Mouse (Mus musculus): ENCODE measurements around the gene Atp2b2. TPM values are rescaled to one million over a fixed set of nuclear protein-coding genes. Genes with fewer than 3 reads are reported as not detected.

The Atp2b2 gene
- polyA plus RNA-seq, 1 experiment: 0.07 TPM

GRCm38 (mm10) chr6:113858317-113858716, 184.1 kb downstream of the Atp2b2 start:
- no peaks in the 10 kb centered on the region for H3K4me1 ChIP-seq (ENCODE audit: control insufficient read depth, insufficient read depth, insufficient read length)
- 83% methylated on average over 9 of the region's 9 CpGs for WGBS
- H3K4me3 ChIP-seq (ENCODE audit: extremely low read depth, insufficient read depth, insufficient read length): no peak overlapping the region
- H3K27me3 ChIP-seq (ENCODE audit: control insufficient read depth, insufficient read depth, low read length): no peaks in the 10 kb centered on the region
- no peak overlapping the region for H3K27ac ChIP-seq (ENCODE audit: insufficient read depth, low read length)
- H3K36me3 ChIP-seq (ENCODE audit: control insufficient read depth, insufficient read depth, low read length): no peaks in the 10 kb centered on the region
- DNase-seq (ENCODE audit: low read depth in 1 of 2, low spot score in 2 of 2): no peak
- TF ChIP-seq CTCF (IDR thresholded peaks at IDR 0.05; ENCODE audit: extremely low read depth, insufficient read depth, insufficient read length, insufficient replicate concordance) (no peak), POLR2A (IDR thresholded peaks at IDR 0.05; ENCODE audit: low read depth, low read length) (no peak)

GRCm38 (mm10) chr6:113857310-113857873, 185.0 kb downstream of the Atp2b2 start:
- H3K4me1 ChIP-seq (ENCODE audit: control insufficient read depth, insufficient read depth, insufficient read length): no peaks in the 10 kb centered on the region
- WGBS: 74% methylated on average over 2 of the region's 2 CpGs
- no peak overlapping the region for H3K4me3 ChIP-seq (ENCODE audit: extremely low read depth, insufficient read depth, insufficient read length)

GRCm38 (mm10) chr6:113856790-113857189, 185.6 kb downstream of the Atp2b2 start:
- H3K27me3 ChIP-seq (ENCODE audit: control insufficient read depth, insufficient read depth, low read length): no peaks in the 10 kb centered on the region
- TF ChIP-seq POLR2A (IDR thresholded peaks at IDR 0.05; ENCODE audit: low read depth, low read length) (no peak), CTCF (IDR thresholded peaks at IDR 0.05; ENCODE audit: extremely low read depth, insufficient read depth, insufficient read length, insufficient replicate concordance) (no peak)
- H3K27ac ChIP-seq (ENCODE audit: insufficient read depth, low read length): no peak overlapping the region
- H3K4me1 ChIP-seq (ENCODE audit: control insufficient read depth, insufficient read depth, insufficient read length): no peaks in the 10 kb centered on the region
- 82% methylated on average over 15 of the region's 15 CpGs for WGBS
- H3K36me3 ChIP-seq (ENCODE audit: control insufficient read depth, insufficient read depth, low read length): no peaks in the 10 kb centered on the region
- no peak for DNase-seq (ENCODE audit: low read depth in 1 of 2, low spot score in 2 of 2)
- H3K4me3 ChIP-seq (ENCODE audit: extremely low read depth, insufficient read depth, insufficient read length): no peak overlapping the region

More at GRCm38 (mm10) chr6:113857310-113857873, 185.0 kb downstream of the Atp2b2 start:
- TF ChIP-seq POLR2A (IDR thresholded peaks at IDR 0.05; ENCODE audit: low read depth, low read length) (no peak), CTCF (IDR thresholded peaks at IDR 0.05; ENCODE audit: extremely low read depth, insufficient read depth, insufficient read length, insufficient replicate concordance) (no peak)
- H3K27ac ChIP-seq (ENCODE audit: insufficient read depth, low read length): no peak overlapping the region
- H3K36me3 ChIP-seq (ENCODE audit: control insufficient read depth, insufficient read depth, low read length): no peaks in the 10 kb centered on the region
- DNase-seq (ENCODE audit: low read depth in 1 of 2, low spot score in 2 of 2): no peak
- no peaks in the 10 kb centered on the region for H3K27me3 ChIP-seq (ENCODE audit: control insufficient read depth, insufficient read depth, low read length)

GRCm38 (mm10) chr6:113856095-113856646, 186.2 kb downstream of the Atp2b2 start:
- WGBS: 82% methylated on average over 1 of the region's 1 CpGs

GRCm38 (mm10) chr6:113855581-113855980, 186.8 kb downstream of the Atp2b2 start:
- H3K4me3 ChIP-seq (ENCODE audit: extremely low read depth, insufficient read depth, insufficient read length): no peak overlapping the region
- H3K36me3 ChIP-seq (ENCODE audit: control insufficient read depth, insufficient read depth, low read length): no peaks in the 10 kb centered on the region
- DNase-seq (ENCODE audit: low read depth in 1 of 2, low spot score in 2 of 2): no peak
- TF ChIP-seq POLR2A (IDR thresholded peaks at IDR 0.05; ENCODE audit: low read depth, low read length) (no peak), CTCF (IDR thresholded peaks at IDR 0.05; ENCODE audit: extremely low read depth, insufficient read depth, insufficient read length, insufficient replicate concordance) (no peak)
- H3K4me1 ChIP-seq (ENCODE audit: control insufficient read depth, insufficient read depth, insufficient read length): no peaks in the 10 kb centered on the region
- no peak overlapping the region for H3K27ac ChIP-seq (ENCODE audit: insufficient read depth, low read length)
- no peaks in the 10 kb centered on the region for H3K27me3 ChIP-seq (ENCODE audit: control insufficient read depth, insufficient read depth, low read length)

More at GRCm38 (mm10) chr6:113856095-113856646, 186.2 kb downstream of the Atp2b2 start:
- TF ChIP-seq POLR2A (IDR thresholded peaks at IDR 0.05; ENCODE audit: low read depth, low read length) (no peak), CTCF (IDR thresholded peaks at IDR 0.05; ENCODE audit: extremely low read depth, insufficient read depth, insufficient read length, insufficient replicate concordance) (no peak)
- Histone ChIP-seq H3K27ac (ENCODE audit: insufficient read depth, low read length) (no peak overlapping the region), H3K4me1 (ENCODE audit: control insufficient read depth, insufficient read depth, insufficient read length) (no peaks in the 10 kb centered on the region), H3K36me3 (ENCODE audit: control insufficient read depth, insufficient read depth, low read length) (no peaks in the 10 kb centered on the region), H3K4me3 (ENCODE audit: extremely low read depth, insufficient read depth, insufficient read length) (no peak overlapping the region), H3K27me3 (ENCODE audit: control insufficient read depth, insufficient read depth, low read length) (no peaks in the 10 kb centered on the region)
- no peak for DNase-seq (ENCODE audit: low read depth in 1 of 2, low spot score in 2 of 2)

GRCm38 (mm10) chr6:113852318-113852717, 190.1 kb downstream of the Atp2b2 start:
- H3K4me3 ChIP-seq (ENCODE audit: extremely low read depth, insufficient read depth, insufficient read length): no peak overlapping the region
- 2% methylated on average over 3 of the region's 3 CpGs for WGBS
- no peaks in the 10 kb centered on the region; the same call in none of the 2 replicates for H3K4me1 ChIP-seq (ENCODE audit: control insufficient read depth, insufficient read depth, insufficient read length)
- DNase-seq (ENCODE audit: low read depth in 1 of 2, low spot score in 2 of 2): peak; percentile 2 to 8
- no peaks in the 10 kb centered on the region for H3K36me3 ChIP-seq (ENCODE audit: control insufficient read depth, insufficient read depth, low read length)
- H3K27ac ChIP-seq (ENCODE audit: insufficient read depth, low read length): no peak overlapping the region
- no peak for TF ChIP-seq POLR2A (IDR thresholded peaks at IDR 0.05; ENCODE audit: low read depth, low read length)
- no peak for TF ChIP-seq CTCF (IDR thresholded peaks at IDR 0.05; ENCODE audit: extremely low read depth, insufficient read depth, insufficient read length, insufficient replicate concordance)
- no peaks in the 10 kb centered on the region for H3K27me3 ChIP-seq (ENCODE audit: control insufficient read depth, insufficient read depth, low read length)

GRCm38 (mm10) chr6:113849819-113850218, 192.6 kb downstream of the Atp2b2 start:
- Histone ChIP-seq H3K36me3 (ENCODE audit: control insufficient read depth, insufficient read depth, low read length) (no peaks in the 10 kb centered on the region), H3K27me3 (ENCODE audit: control insufficient read depth, insufficient read depth, low read length) (no peaks in the 10 kb centered on the region), H3K4me3 (ENCODE audit: extremely low read depth, insufficient read depth, insufficient read length) (no peak overlapping the region), H3K27ac (ENCODE audit: insufficient read depth, low read length) (no peak overlapping the region), H3K4me1 (ENCODE audit: control insufficient read depth, insufficient read depth, insufficient read length) (no peaks in the 10 kb centered on the region; the same call in none of the 2 replicates)
- 4% methylated on average over 3 of the region's 3 CpGs for WGBS
- peak in 1 of 2 experiments; percentile 1 for DNase-seq (ENCODE audit: low read depth in 1 of 2, low spot score in 2 of 2)
- TF ChIP-seq POLR2A (IDR thresholded peaks at IDR 0.05; ENCODE audit: low read depth, low read length): no peak
- no peak for TF ChIP-seq CTCF (IDR thresholded peaks at IDR 0.05; ENCODE audit: extremely low read depth, insufficient read depth, insufficient read length, insufficient replicate concordance)
